Mouse (Mus musculus): ENCODE measurements around the gene Psmd1.

Gene Psmd1

GRCm38 (mm10) chr1:86076565-86076964 is 12.4 kb downstream of the Psmd1 start:
- DNase-seq, result no peak

GRCm38 (mm10) chr1:86094413-86094812 is 30.2 kb downstream of the Psmd1 start:
- DNase-seq, result no peak

- DNase-seq, result no peak
Measured at GRCm38 (mm10) chr1:86105054-86105453, 40.9 kb downstream of the Psmd1 start.

GRCm38 (mm10) chr1:86111779-86112178 is 47.6 kb downstream of the Psmd1 start, which contains the start of gene Htr2b:
TSS of gene Htr2b (minus strand) at chr1:86111970.
- peak; percentile 23 for DNase-seq

- DNase-seq, result peak; percentile 5
Measured at GRCm38 (mm10) chr1:86114141-86114540, 50.0 kb downstream of the Psmd1 start.

GRCm38 (mm10) chr1:86119549-86119948 is 55.4 kb downstream of the Psmd1 start:
- no peak for DNase-seq

- no peak for DNase-seq
Measured at GRCm38 (mm10) chr1:86126036-86126435, 61.8 kb downstream of the Psmd1 start.

- DNase-seq, result no peak
Measured at GRCm38 (mm10) chr1:86133337-86133736, 69.2 kb downstream of the Psmd1 start, which contains the start of gene Gm21972. TSS of gene Gm21972 (plus strand) at chr1:86133637.

- no peak for DNase-seq
Measured at GRCm38 (mm10) chr1:86135315-86135714, 71.1 kb downstream of the Psmd1 start.

GRCm38 (mm10) chr1:86141081-86141480 is 76.9 kb downstream of the Psmd1 start:
- no peak for DNase-seq

GRCm38 (mm10) chr1:86143165-86143564 is 79.0 kb downstream of the Psmd1 start:
- no peak for DNase-seq

GRCm38 (mm10) chr1:86144001-86144944 is 80.1 kb downstream of the Psmd1 start:
- DNase-seq, result no peak

- no peak for DNase-seq
Measured at GRCm38 (mm10) chr1:86146293-86146692, 82.1 kb downstream of the Psmd1 start.

- no peak for DNase-seq
Measured at GRCm38 (mm10) chr1:86147557-86147956, 83.4 kb downstream of the Psmd1 start.

- DNase-seq, result no peak
Measured at GRCm38 (mm10) chr1:86148161-86148560, 84.0 kb downstream of the Psmd1 start.

- no peak for DNase-seq
Measured at GRCm38 (mm10) chr1:86150929-86151328, 86.7 kb downstream of the Psmd1 start.

GRCm38 (mm10) chr1:86151376-86151775 is 87.2 kb downstream of the Psmd1 start:
- no peak for DNase-seq

- DNase-seq, result peak; percentile 42
Measured at GRCm38 (mm10) chr1:86152618-86153017, 88.4 kb downstream of the Psmd1 start.

GRCm38 (mm10) chr1:86154133-86154823 is 90.1 kb downstream of the Psmd1 start, which contains the start of gene Armc9:
TSS of gene Armc9 (plus strand) at chr1:86154780.
- peak; percentile 97 for DNase-seq

GRCm38 (mm10) chr1:86154824-86155164 is 90.6 kb downstream of the Psmd1 start:
- DNase-seq, result no peak

GRCm38 (mm10) chr1:86156075-86156474 is 91.9 kb downstream of the Psmd1 start:
- DNase-seq, result no peak

GRCm38 (mm10) chr1:86156595-86156994 is 92.4 kb downstream of the Psmd1 start:
- DNase-seq, result no peak

- DNase-seq, result no peak
Measured at GRCm38 (mm10) chr1:86160059-86160458, 95.9 kb downstream of the Psmd1 start.

- DNase-seq, result no peak
Measured at GRCm38 (mm10) chr1:86160479-86160878, 96.3 kb downstream of the Psmd1 start.
